20 mouse cellular contexts compared by ENCODE assay signal in genomic region chr5:33230285-33230684, GRCm38 (mm10). TPM values are rescaled to one million over a fixed set of nuclear protein-coding genes. Genes with fewer than 3 reads are reported as not detected.
DNase-seq lines count a peak whose midpoint lies in the region; ATAC-seq and TF ChIP-seq lines count a peak whose summit lies in the region.
"Had no signal": no experiment of that assay in that cellular context is flagged by ENCODE, and none has a peak within 500 bp of the region (broad histone marks: within the 10 kb centered on the region; RNA-seq: fewer than 3 reads in every experiment).

No protein-coding gene starts in this region.

- no peak overlapping the region for H3K4me2 ChIP-seq in kidney, embryonic 15.5 days
- H3K4me2 ChIP-seq: embryonic facial prominence, embryonic 12.5 days; lung, embryonic 15.5 days had no signal

- 51% methylated on average over 5 of the region's 5 CpGs for WGBS in heart, embryonic 10.5 days
- WGBS in kidney, embryonic 15.5 days, result 66% methylated on average over 5 of the region's 5 CpGs

- H3K27me3 ChIP-seq in heart, embryonic 10.5 days (ENCODE audit: insufficient read depth, poor library complexity, severe bottlenecking), result no peaks in the 10 kb centered on the region
- no peaks in the 10 kb centered on the region for H3K27me3 ChIP-seq in kidney, embryonic 15.5 days
- H3K27me3 ChIP-seq: embryonic facial prominence, embryonic 12.5 days; lung, embryonic 15.5 days had no signal

- H3K36me3 ChIP-seq in heart, embryonic 10.5 days, result no peaks in the 10 kb centered on the region
- no peaks in the 10 kb centered on the region for H3K36me3 ChIP-seq in kidney, embryonic 15.5 days
- H3K36me3 ChIP-seq: embryonic facial prominence, embryonic 12.5 days; G1E; lung, embryonic 15.5 days; midbrain, embryonic 10.5 days had no signal

- no peak for ATAC-seq in kidney, embryonic 15.5 days (replicated peaks; ENCODE audit: low FRiP score)
- ATAC-seq: intestine, postnatal 0 days had no signal

- TF ChIP-seq CTCF in layer of hippocampus, adult 2 months (conservative IDR thresholded peaks at IDR 0.05), result peak; percentile 1; the same call in 1 of the 2 replicates

- peak overlapping the region; percentile 68; the same call in 1 of the 2 replicates for H3K27ac ChIP-seq in heart, embryonic 10.5 days
- no peak overlapping the region for H3K27ac ChIP-seq in layer of hippocampus, adult 2 months
- no peak overlapping the region for H3K27ac ChIP-seq in kidney, embryonic 15.5 days
- H3K27ac ChIP-seq: embryonic facial prominence, embryonic 12.5 days; lung, embryonic 15.5 days; midbrain, embryonic 10.5 days had no signal

- H3K9ac ChIP-seq in kidney, embryonic 15.5 days, result no peak overlapping the region
- H3K9ac ChIP-seq: embryonic facial prominence, embryonic 12.5 days; lung, embryonic 15.5 days had no signal

- H3K9me3 ChIP-seq in heart, embryonic 10.5 days, result no peaks in the 10 kb centered on the region
- no peaks in the 10 kb centered on the region for H3K9me3 ChIP-seq in kidney, embryonic 15.5 days (replicated peaks)
- H3K9me3 ChIP-seq: embryonic facial prominence, embryonic 12.5 days; G1E; lung, embryonic 15.5 days; midbrain, embryonic 10.5 days had no signal

- intact Hi-C loops in heart, postnatal 25 days (cut with DNase I), result no loop called here

- DNase-seq in heart, embryonic 10.5 days (ENCODE audit: low spot score), result no peak
- no peak for DNase-seq in heart, postnatal 25 days (ENCODE audit: low spot score)
- DNase-seq in layer of hippocampus, adult 2 months (ENCODE audit: low spot score in 2 of 2), result no peak
- DNase-seq in layer of hippocampus, postnatal 14 days (ENCODE audit: low spot score in 2 of 2), result no peak
- DNase-seq in Muller cell, postnatal 12 days (ENCODE audit: inconsistent ontology term), result peak; percentile 69
- DNase-seq in adipocyte (ENCODE audit: low spot score), result peak; percentile 81
- DNase-seq in frontal cortex, postnatal 36 days (ENCODE audit: low spot score in 2 of 2), result no peak
- DNase-seq: adrenal gland, postnatal 25 days; cerebellum, postnatal 36 days; kidney, postnatal 14 days; layer of hippocampus, adult 9-11 months; liver; right cerebral cortex, postnatal 14 days; thymus, postnatal 4 days had no signal

- H3K4me1 ChIP-seq in heart, embryonic 10.5 days, result peaks cover 56% of the 10 kb centered on the region
- peaks cover 26% of the 10 kb centered on the region for H3K4me1 ChIP-seq in kidney, embryonic 15.5 days

- no peak overlapping the region for H3K4me3 ChIP-seq in heart, embryonic 10.5 days
- no peak overlapping the region for H3K4me3 ChIP-seq in layer of hippocampus, adult 2 months
- H3K4me3 ChIP-seq in kidney, embryonic 15.5 days (replicated peaks), result no peak overlapping the region
- H3K4me3 ChIP-seq: embryonic facial prominence, embryonic 12.5 days; lung, embryonic 15.5 days; midbrain, embryonic 10.5 days had no signal

RNA-seq across cellular contexts. Expression of gene Spon2, which starts 12.0 kb away (rescaled TPM):
- 16.9 and 27.0 TPM in 2 replicates for polyA plus RNA-seq in heart, embryonic 10.5 days (2016; fragmentation: Nextera tagmentation; extraction: Ambion mirVana)
- 10 to 100 TPM in 1 of 2 experiments, 1 to 10 TPM in 1; 3.4 to 13.6 TPM for total RNA-seq in heart, postnatal 25 days (2021)
- total RNA-seq in layer of hippocampus, adult 2 months (2021), result under 1 TPM in 1 of 2 experiments, not detected in 1; 0.34 TPM
- under 1 TPM; 0.21 to 0.30 TPM for total RNA-seq in layer of hippocampus, postnatal 14 days (2021)
- 6.0 and 13.2 TPM in 2 replicates for polyA plus RNA-seq in kidney, embryonic 15.5 days (2015; fragmentation: Nextera tagmentation; extraction: Ambion mirVana)

RNA-seq across cellular contexts. Expression of gene Ctbp1, which starts 44.5 kb away (rescaled TPM):
- 280 and 331 TPM in 2 replicates for polyA plus RNA-seq in heart, embryonic 10.5 days (2016; fragmentation: Nextera tagmentation; extraction: Ambion mirVana)
- total RNA-seq in heart, postnatal 25 days (2021), result 100 to 1,000 TPM; 208 to 209 TPM
- total RNA-seq in layer of hippocampus, adult 2 months (2021), result 100 to 1,000 TPM; 285 to 286 TPM
- 100 to 1,000 TPM; 272 to 273 TPM for total RNA-seq in layer of hippocampus, postnatal 14 days (2021)
- polyA plus RNA-seq in kidney, embryonic 15.5 days (2015; fragmentation: Nextera tagmentation; extraction: Ambion mirVana), result 318 and 324 TPM in 2 replicates

Comparison
In these comparisons a context has a peak if more than half of its experiments do, and no peak if none do; other contexts are left out.
1. DNase-seq: peak in Muller cell, postnatal 12 days (single experiment) and adipocyte (single experiment); none in heart, embryonic 10.5 days (single experiment), heart, postnatal 25 days (single experiment), layer of hippocampus, adult 2 months (0 of 2), layer of hippocampus, postnatal 14 days (0 of 2) and frontal cortex, postnatal 36 days (0 of 2).